Mouse (Mus musculus): ENCODE measurements around the gene Col11a2. TPM values are rescaled to one million over a fixed set of nuclear protein-coding genes. Genes with fewer than 3 reads are reported as not detected.
A peak's percentile ranks its signal among the peaks of the same experiment; 100 is the strongest.

Col11a2 gene
- polyA plus RNA-seq, 1 experiment from 2014 or later = 0.13 TPM

DNA sequence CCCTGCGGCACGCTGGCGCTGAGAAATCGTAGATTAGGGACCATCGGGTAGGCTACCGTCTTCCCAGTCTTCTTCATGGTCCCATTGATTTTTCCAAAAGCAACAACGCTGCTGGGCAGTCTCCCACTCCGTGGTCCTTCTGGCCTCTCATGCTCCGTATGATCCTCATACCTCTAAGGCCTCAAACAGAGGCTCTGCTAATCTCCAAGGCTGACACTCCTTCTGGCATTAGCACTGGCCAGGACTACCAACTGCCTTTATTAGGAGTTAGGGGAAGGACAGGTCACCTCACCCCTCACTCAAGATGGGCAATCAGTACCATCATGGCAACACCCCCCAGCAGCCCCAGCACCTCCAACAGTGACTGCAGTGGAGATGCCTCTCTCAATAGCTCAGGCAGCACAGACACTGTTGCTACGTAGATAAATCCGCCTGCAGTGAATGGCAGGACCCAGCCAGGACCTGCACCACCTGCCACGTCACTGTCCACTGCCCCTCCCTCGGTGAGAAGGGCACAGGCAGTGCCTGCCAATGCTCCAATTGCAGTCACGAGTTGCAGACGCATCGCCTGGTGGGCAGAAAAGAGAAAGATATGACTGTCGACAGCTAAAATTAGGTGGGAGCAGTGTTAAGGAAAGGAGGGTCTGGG is 10.6 kb upstream of the Col11a2 start:
- H3K27me3 ChIP-seq (replicated peaks; ENCODE audit: control insufficient read depth, insufficient read depth, low read length) = no peaks in the 10 kb centered on the region
- WGBS = 75% methylated on average over 17 of the region's 17 CpGs
- TF ChIP-seq CTCF (IDR thresholded peaks at IDR 0.05; ENCODE audit: low read depth) = no peak
- H3K4me1 ChIP-seq (replicated peaks; ENCODE audit: control insufficient read depth, insufficient read depth, low read length) = peaks cover 24% of the 10 kb centered on the region; the same call in 1 of the 2 replicates
- peak overlapping the region; percentile 93 for H3K4me2 ChIP-seq (replicated peaks; ENCODE audit: low read depth)
- H3K36me3 ChIP-seq (ENCODE audit: control insufficient read depth, insufficient read depth) = peaks cover 23% of the 10 kb centered on the region
- ATAC-seq = no peak
- H3K4me3 ChIP-seq (ENCODE audit: low read depth, low read length) = no peak overlapping the region
- H3K9ac ChIP-seq (ENCODE audit: low read depth, low read length) = no peak overlapping the region
- H3K9me3 ChIP-seq (ENCODE audit: control insufficient read depth) = no peaks in the 10 kb centered on the region
- peak overlapping the region; percentile 21; the same call in 1 of the 2 replicates for H3K27ac ChIP-seq (ENCODE audit: low read depth, low read length)

GRCm38 (mm10) chr17:34029150-34029889 is 9.9 kb upstream of the Col11a2 start:
- peak overlapping the region; percentile 87; the same call in 1 of the 2 replicates for H3K4me2 ChIP-seq (replicated peaks; ENCODE audit: low read depth)
- WGBS = 88% methylated on average over 18 of the region's 18 CpGs
- H3K27ac ChIP-seq (ENCODE audit: low read depth, low read length) = no peak overlapping the region
- no peak overlapping the region; the same call in 1 of the 2 replicates for H3K4me3 ChIP-seq (ENCODE audit: low read depth, low read length)
- H3K36me3 ChIP-seq (ENCODE audit: control insufficient read depth, insufficient read depth) = peaks cover 23% of the 10 kb centered on the region
- ATAC-seq = no peak
- H3K4me1 ChIP-seq (replicated peaks; ENCODE audit: control insufficient read depth, insufficient read depth, low read length) = peaks cover 24% of the 10 kb centered on the region; the same call in 1 of the 2 replicates
- H3K27me3 ChIP-seq (replicated peaks; ENCODE audit: control insufficient read depth, insufficient read depth, low read length) = no peaks in the 10 kb centered on the region
- no peak for TF ChIP-seq CTCF (IDR thresholded peaks at IDR 0.05; ENCODE audit: low read depth)
- no peaks in the 10 kb centered on the region for H3K9me3 ChIP-seq (ENCODE audit: control insufficient read depth)
- H3K9ac ChIP-seq (ENCODE audit: low read depth, low read length) = no peak overlapping the region

DNA sequence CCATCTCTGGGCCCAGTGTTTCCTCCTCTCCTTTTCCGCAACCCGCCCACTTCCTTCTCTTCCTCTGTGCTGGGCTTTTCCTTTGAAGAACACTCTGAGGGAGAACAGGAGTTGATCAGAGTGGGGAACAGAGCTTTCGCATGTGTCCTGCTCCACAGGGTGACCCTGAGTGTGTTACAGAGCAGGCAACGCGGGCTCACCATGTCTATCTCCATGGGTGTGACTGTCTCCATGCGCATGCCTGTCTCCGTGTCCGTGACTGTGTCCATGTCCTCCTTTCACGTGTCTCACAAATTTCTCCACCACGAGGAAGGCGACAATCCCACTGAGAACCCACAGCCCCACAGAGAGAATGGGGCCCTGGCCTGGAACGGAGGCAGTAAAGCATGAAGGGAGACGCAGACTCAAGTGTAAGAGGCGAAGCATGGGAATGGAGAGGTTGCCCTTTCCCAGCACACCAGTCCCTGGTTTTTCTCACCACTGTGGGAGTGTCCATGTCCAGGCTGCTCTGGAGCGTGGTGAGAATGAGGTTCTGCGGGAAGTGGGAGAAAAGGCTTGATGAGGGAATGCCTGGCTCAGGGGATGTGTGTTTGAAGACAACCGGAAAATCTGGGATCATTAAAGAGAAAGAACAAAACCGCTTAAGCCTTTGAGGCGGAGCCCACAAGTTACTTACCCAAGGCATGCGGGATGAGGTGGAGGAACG is 9.2 kb upstream of the Col11a2 start:
- H3K4me2 ChIP-seq (replicated peaks; ENCODE audit: low read depth) = peak overlapping the region; percentile 87
- no peaks in the 10 kb centered on the region for H3K27me3 ChIP-seq (replicated peaks; ENCODE audit: control insufficient read depth, insufficient read depth, low read length)
- H3K4me3 ChIP-seq (ENCODE audit: low read depth, low read length) = peak overlapping the region; percentile 70
- ATAC-seq = no peak
- no peak overlapping the region for H3K27ac ChIP-seq (ENCODE audit: low read depth, low read length)
- H3K4me1 ChIP-seq (replicated peaks; ENCODE audit: control insufficient read depth, insufficient read depth, low read length) = peaks cover 24% of the 10 kb centered on the region; the same call in 1 of the 2 replicates
- no peak for TF ChIP-seq CTCF (IDR thresholded peaks at IDR 0.05; ENCODE audit: low read depth)
- H3K9ac ChIP-seq (ENCODE audit: low read depth, low read length) = peak overlapping the region; percentile 86
- H3K9me3 ChIP-seq (ENCODE audit: control insufficient read depth) = no peaks in the 10 kb centered on the region
- 72% methylated on average over 21 of the region's 21 CpGs for WGBS
- peaks cover 23% of the 10 kb centered on the region for H3K36me3 ChIP-seq (ENCODE audit: control insufficient read depth, insufficient read depth)

GRCm38 (mm10) chr17:34030861-34031326 is 8.3 kb upstream of the Col11a2 start:
- H3K9me3 ChIP-seq (ENCODE audit: control insufficient read depth) = no peaks in the 10 kb centered on the region
- peak overlapping the region; percentile 70 for H3K4me3 ChIP-seq (ENCODE audit: low read depth, low read length)
- peak; percentile 2; the same call in 1 of the 2 replicates for ATAC-seq
- peaks cover 17% of the 10 kb centered on the region; the same call in 1 of the 2 replicates for H3K4me1 ChIP-seq (replicated peaks; ENCODE audit: control insufficient read depth, insufficient read depth, low read length)
- H3K9ac ChIP-seq (ENCODE audit: low read depth, low read length) = peak overlapping the region; percentile 86
- peaks cover 29% of the 10 kb centered on the region for H3K36me3 ChIP-seq (ENCODE audit: control insufficient read depth, insufficient read depth)
- WGBS = 1% methylated on average over 20 of the region's 20 CpGs
- TF ChIP-seq CTCF (IDR thresholded peaks at IDR 0.05; ENCODE audit: low read depth) = peak; percentile 42
- H3K27ac ChIP-seq (ENCODE audit: low read depth, low read length) = peak overlapping the region; percentile 94
- no peaks in the 10 kb centered on the region for H3K27me3 ChIP-seq (replicated peaks; ENCODE audit: control insufficient read depth, insufficient read depth, low read length)
- H3K4me2 ChIP-seq (replicated peaks; ENCODE audit: low read depth) = peak overlapping the region; percentile 87

- TF ChIP-seq CTCF (IDR thresholded peaks at IDR 0.05; ENCODE audit: low read depth) = no peak
- 1% methylated on average over 81 of the region's 88 CpGs for WGBS
- peaks cover 37% of the 10 kb centered on the region for H3K36me3 ChIP-seq (ENCODE audit: control insufficient read depth, insufficient read depth)
Observed at GRCm38 (mm10) chr17:34031465-34032173, 7.6 kb upstream of the Col11a2 start, which contains the start of the genes Slc39a7 and Rxrb. Slc39a7 (minus strand) TSS chr17:34031682. Rxrb (plus strand) TSS chr17:34031812.

More at GRCm38 (mm10) chr17:34031465-34032173, 7.6 kb upstream of the Col11a2 start, which contains the start of the genes Slc39a7 and Rxrb:
- peak within 1 kb of the TSS; percentile 87 for H3K4me2 ChIP-seq (replicated peaks; ENCODE audit: low read depth)
- H3K9ac ChIP-seq (ENCODE audit: low read depth, low read length) = peak within 1 kb of the TSS; percentile 86
- peak within 1 kb of the TSS; percentile 94 for H3K27ac ChIP-seq (ENCODE audit: low read depth, low read length)
- peaks cover 17% of the 10 kb centered on the region; the same call in 1 of the 2 replicates for H3K4me1 ChIP-seq (replicated peaks; ENCODE audit: control insufficient read depth, insufficient read depth, low read length)
- H3K9me3 ChIP-seq (ENCODE audit: control insufficient read depth) = no peaks in the 10 kb centered on the region
- H3K4me3 ChIP-seq (ENCODE audit: low read depth, low read length) = peak within 1 kb of the TSS; percentile 70
- ATAC-seq = peak; percentile 82
- no peaks in the 10 kb centered on the region for H3K27me3 ChIP-seq (replicated peaks; ENCODE audit: control insufficient read depth, insufficient read depth, low read length)

Measured in intestine, postnatal 0 days (tissue).